Mouse (Mus musculus) midbrain, embryonic 15.5 days (tissue): ENCODE measurements around the gene Dhx8. TPM values are rescaled to one million over a fixed set of nuclear protein-coding genes. Genes with fewer than 3 reads are reported as not detected.

Source experiments
- ATAC-seq: fragments of 200-750 bp; cut with Nextera tagmentation; replicated peaks from 2 replicates; pipeline ENCODE4 v1.8.0; 2017; ENCODE audit warnings: moderate TSS enrichment
- H3K27ac ChIP-seq: fragments of 300-500 bp; sonication (generic); 2 replicates; pipeline ENCODE4 v1.5.1; 2015; ENCODE audit warnings: mild to moderate bottlenecking, inconsistent platforms
- H3K27me3 ChIP-seq: fragments of 300-500 bp; sonication (generic); replicated peaks from 2 replicates; pipeline ENCODE4 v1.6.1; 2015; ENCODE audit warnings: inconsistent platforms
- H3K36me3 ChIP-seq: fragments of 300-500 bp; sonication (generic); replicated peaks from 2 replicates; pipeline ENCODE4 v1.6.1; 2015; ENCODE audit warnings: inconsistent platforms
- H3K4me1 ChIP-seq: fragments of 300-500 bp; sonication (generic); 2 replicates; pipeline ENCODE4 v1.6.1; 2015; ENCODE audit warnings: inconsistent platforms
- H3K4me2 ChIP-seq: fragments of 300-500 bp; sonication (generic); 2 replicates; pipeline ENCODE4 v1.6.1; 2015; ENCODE audit warnings: inconsistent platforms, mild to moderate bottlenecking, moderate library complexity
- H3K4me3 ChIP-seq: fragments of 300-500 bp; sonication (generic); 2 replicates; pipeline ENCODE4 v1.5.1; 2015; ENCODE audit warnings: mild to moderate bottlenecking, inconsistent platforms
- H3K9ac ChIP-seq: fragments of 300-500 bp; sonication (generic); 2 replicates; pipeline ENCODE4 v1.6.1; 2015; ENCODE audit warnings: mild to moderate bottlenecking, inconsistent platforms
- H3K9me3 ChIP-seq: fragments of 300-500 bp; sonication (generic); 2 replicates; pipeline ENCODE4 v1.6.1; 2016; ENCODE audit warnings: inconsistent platforms
- WGBS: fragments of 180-500 bp; shearing (Covaris S2); methylation state at CpG from one replicate; pipeline ENCODE4 v1.1.7; 2015; ENCODE audit warnings: mixed read lengths; 5-methylcytosine and 5-hydroxymethylcytosine counted together
- polyA plus RNA-seq: library from polyadenylated mRNA; unstranded; fragments of >200 nt; fragmentation: Nextera tagmentation; extraction: Ambion mirVana; gene quantifications from 2 replicates; pipeline ENCODE4 v1.2.1, GENCODE M21; 2015

The Dhx8 gene
- polyA plus RNA-seq, 1 experiment from 2014 or later = 33.9 TPM

GRCm38 (mm10) chr11:101785143-101785851 lies 52.6 kb downstream of the Dhx8 start, which contains the start of gene Etv4:
TSS of gene Etv4 (minus strand) at chr11:101785371.
- Histone ChIP-seq H3K36me3 (no peaks in the 10 kb centered on the region), H3K9ac (peak within 1 kb of the TSS; percentile 45), H3K27ac (no peak within 1 kb of the TSS), H3K4me2 (peak within 1 kb of the TSS; percentile 89), H3K27me3 (peaks cover 62% of the 10 kb centered on the region), H3K9me3 (no peaks in the 10 kb centered on the region), H3K4me3 (peak within 1 kb of the TSS; percentile 44), H3K4me1 (peaks cover 19% of the 10 kb centered on the region)
- WGBS = 1% methylated on average over 33 of the region's 35 CpGs
- peak; percentile 96 for ATAC-seq

- Histone ChIP-seq H3K9ac (no peak overlapping the region), H3K4me3 (peak overlapping the region; percentile 44), H3K4me2 (peak overlapping the region; percentile 89), H3K27ac (no peak overlapping the region), H3K9me3 (no peaks in the 10 kb centered on the region), H3K4me1 (peaks cover 24% of the 10 kb centered on the region), H3K36me3 (no peaks in the 10 kb centered on the region), H3K27me3 (peaks cover 60% of the 10 kb centered on the region)
- 7% methylated on average over 7 of the region's 7 CpGs for WGBS
- no peak for ATAC-seq
Measured at GRCm38 (mm10) chr11:101785852-101786205, 53.1 kb downstream of the Dhx8 start.

- H3K4me1 ChIP-seq = peaks cover 31% of the 10 kb centered on the region
- 58% methylated on average over 7 of the region's 7 CpGs for WGBS
- no peak overlapping the region for H3K4me2 ChIP-seq
- ATAC-seq = no peak
- peaks cover 57% of the 10 kb centered on the region for H3K27me3 ChIP-seq
- no peak overlapping the region for H3K4me3 ChIP-seq
- no peaks in the 10 kb centered on the region for H3K36me3 ChIP-seq
- no peak overlapping the region for H3K27ac ChIP-seq
- H3K9me3 ChIP-seq = no peaks in the 10 kb centered on the region
- no peak overlapping the region for H3K9ac ChIP-seq
Measured at GRCm38 (mm10) chr11:101786651-101787050, 53.9 kb downstream of the Dhx8 start.

GRCm38 (mm10) chr11:101787432-101787831 lies 54.7 kb downstream of the Dhx8 start:
- ATAC-seq = no peak
- Histone ChIP-seq H3K4me1 (peaks cover 31% of the 10 kb centered on the region), H3K27ac (no peak overlapping the region), H3K4me3 (no peak overlapping the region), H3K4me2 (no peak overlapping the region), H3K9ac (no peak overlapping the region), H3K9me3 (no peaks in the 10 kb centered on the region), H3K36me3 (no peaks in the 10 kb centered on the region), H3K27me3 (peaks cover 52% of the 10 kb centered on the region)
- 76% methylated on average over 1 of the region's 1 CpGs for WGBS

GRCm38 (mm10) chr11:101790811-101791526 lies 58.2 kb downstream of the Dhx8 start:
- Histone ChIP-seq H3K9ac (no peak overlapping the region), H3K4me3 (no peak overlapping the region), H3K9me3 (no peaks in the 10 kb centered on the region), H3K27me3 (peaks cover 24% of the 10 kb centered on the region), H3K27ac (no peak overlapping the region), H3K4me1 (peaks cover 12% of the 10 kb centered on the region), H3K4me2 (peak overlapping the region; percentile 20), H3K36me3 (no peaks in the 10 kb centered on the region)
- ATAC-seq = no peak
- 35% methylated on average over 19 of the region's 19 CpGs for WGBS

- Histone ChIP-seq H3K9me3 (no peaks in the 10 kb centered on the region), H3K4me3 (no peak overlapping the region), H3K27ac (no peak overlapping the region), H3K27me3 (0 out of 2 replicates have a peak, but pooled peaks cover 3% of the 10 kb centered on the region), H3K4me2 (no peak overlapping the region), H3K9ac (no peak overlapping the region), H3K4me1 (no peaks in the 10 kb centered on the region), H3K36me3 (no peaks in the 10 kb centered on the region)
- 86% methylated on average over 2 of the region's 2 CpGs for WGBS
- ATAC-seq = no peak
Measured at GRCm38 (mm10) chr11:101797355-101797754, 64.6 kb downstream of the Dhx8 start.

GRCm38 (mm10) chr11:101798083-101798482 lies 65.4 kb downstream of the Dhx8 start:
- no peak overlapping the region for H3K9ac ChIP-seq
- 46% methylated on average over 8 of the region's 8 CpGs for WGBS
- no peak overlapping the region for H3K4me2 ChIP-seq
- no peak overlapping the region for H3K27ac ChIP-seq
- no peaks in the 10 kb centered on the region for H3K36me3 ChIP-seq
- H3K9me3 ChIP-seq = no peaks in the 10 kb centered on the region
- ATAC-seq = no peak
- no peak overlapping the region for H3K4me3 ChIP-seq
- H3K4me1 ChIP-seq = no peaks in the 10 kb centered on the region
- 0 out of 2 replicates have a peak, but pooled peaks cover 3% of the 10 kb centered on the region for H3K27me3 ChIP-seq

GRCm38 (mm10) chr11:101801386-101801785 lies 68.7 kb downstream of the Dhx8 start:
- H3K4me3 ChIP-seq = no peak overlapping the region
- H3K4me1 ChIP-seq = no peaks in the 10 kb centered on the region
- H3K9me3 ChIP-seq = no peaks in the 10 kb centered on the region
- no peaks in the 10 kb centered on the region for H3K36me3 ChIP-seq
- H3K4me2 ChIP-seq = no peak overlapping the region
- WGBS = 4% methylated on average over 5 of the region's 5 CpGs
- peaks cover 3% of the 10 kb centered on the region; the same call in 1 of the 2 replicates for H3K27me3 ChIP-seq
- ATAC-seq = no peak
- H3K9ac ChIP-seq = no peak overlapping the region
- no peak overlapping the region for H3K27ac ChIP-seq

GRCm38 (mm10) chr11:101805113-101805704 lies 72.5 kb downstream of the Dhx8 start:
- Histone ChIP-seq H3K27ac (no peak overlapping the region), H3K36me3 (no peaks in the 10 kb centered on the region), H3K9me3 (no peaks in the 10 kb centered on the region), H3K4me1 (0 out of 2 replicates have a peak, but pooled peaks cover 2% of the 10 kb centered on the region), H3K4me2 (no peak overlapping the region), H3K27me3 (peaks cover 3% of the 10 kb centered on the region; the same call in 1 of the 2 replicates), H3K9ac (no peak overlapping the region), H3K4me3 (no peak overlapping the region)
- no peak for ATAC-seq
- 88% methylated on average over 8 of the region's 8 CpGs for WGBS

- Histone ChIP-seq H3K27me3 (peaks cover 3% of the 10 kb centered on the region; the same call in 1 of the 2 replicates), H3K9me3 (no peaks in the 10 kb centered on the region), H3K4me1 (0 out of 2 replicates have a peak, but pooled peaks cover 2% of the 10 kb centered on the region), H3K9ac (no peak overlapping the region), H3K27ac (no peak overlapping the region), H3K36me3 (no peaks in the 10 kb centered on the region), H3K4me2 (no peak overlapping the region), H3K4me3 (no peak overlapping the region)
- ATAC-seq = no peak
- WGBS = 65% methylated on average over 12 of the region's 12 CpGs
Measured at GRCm38 (mm10) chr11:101806741-101807140, 74.0 kb downstream of the Dhx8 start.

- Histone ChIP-seq H3K4me1 (0 out of 2 replicates have a peak, but pooled peaks cover 2% of the 10 kb centered on the region), H3K9me3 (no peaks in the 10 kb centered on the region), H3K4me3 (no peak overlapping the region), H3K27me3 (no peaks in the 10 kb centered on the region; the same call in 1 of the 2 replicates), H3K27ac (no peak overlapping the region), H3K9ac (no peak overlapping the region), H3K4me2 (no peak overlapping the region), H3K36me3 (no peaks in the 10 kb centered on the region)
- WGBS = 84% methylated on average over 10 of the region's 10 CpGs
- ATAC-seq = no peak
Measured at GRCm38 (mm10) chr11:101807266-101807665, 74.5 kb downstream of the Dhx8 start.

GRCm38 (mm10) chr11:101809060-101809828 lies 76.5 kb downstream of the Dhx8 start:
- Histone ChIP-seq H3K27me3 (peaks cover 7% of the 10 kb centered on the region), H3K4me2 (no peak overlapping the region), H3K27ac (no peak overlapping the region), H3K4me1 (peaks cover 2% of the 10 kb centered on the region; the same call in 1 of the 2 replicates), H3K36me3 (no peaks in the 10 kb centered on the region), H3K9ac (no peak overlapping the region), H3K9me3 (no peaks in the 10 kb centered on the region), H3K4me3 (no peak overlapping the region)
- 45% methylated on average over 15 of the region's 15 CpGs for WGBS
- no peak for ATAC-seq
